Mouse (Mus musculus): Measurements from ENCODE around the gene Cldn17. TPM values are rescaled to one million over a fixed set of nuclear protein-coding genes. Genes with fewer than 3 reads are reported as not detected.

Cldn17 gene
- total RNA-seq (2022): not detected

- no peak for DNase-seq
Observed at GRCm38 (mm10) chr16:88506878-88507277, at the start of gene Cldn17. Cldn17 (minus strand) TSS chr16:88506978.

- DNase-seq: no peak
Observed at GRCm38 (mm10) chr16:88542488-88542887, 35.7 kb upstream of the Cldn17 start.

- DNase-seq: no peak
Observed at GRCm38 (mm10) chr16:88539841-88540487, 33.2 kb upstream of the Cldn17 start.

- no peak for DNase-seq
Observed at GRCm38 (mm10) chr16:88511348-88511747, 4.6 kb upstream of the Cldn17 start.

- no peak for DNase-seq
Observed at GRCm38 (mm10) chr16:88508150-88508549, 1.4 kb upstream of the Cldn17 start.

GRCm38 (mm10) chr16:88506338-88506737 lies 440 bp downstream of the Cldn17 start:
- no peak for DNase-seq

GRCm38 (mm10) chr16:88488096-88488495 lies 18.7 kb downstream of the Cldn17 start:
- no peak for DNase-seq

- DNase-seq: no peak
Observed at GRCm38 (mm10) chr16:88480011-88480774, 26.6 kb downstream of the Cldn17 start.

- no peak for DNase-seq
Observed at GRCm38 (mm10) chr16:88463235-88463634, 43.5 kb downstream of the Cldn17 start.

Other genes with a start within 250 kb of the Cldn17 start
- gene Grik1, start 216.7 kb downstream of the Cldn17 start, total RNA-seq (2022): under 1 TPM in 1 of 4 experiments, not detected in 3; 0.16 TPM
- not detected for gene Cldn8, start 56.2 kb upstream of the Cldn17 start, total RNA-seq (2022)
- gene Krtap24-1, start 105.3 kb upstream of the Cldn17 start, total RNA-seq (2022): not detected
- not detected for gene 2310079G19Rik, start 120.7 kb upstream of the Cldn17 start, total RNA-seq (2022)
- gene Krtap26-1, start 140.8 kb upstream of the Cldn17 start, total RNA-seq (2022): not detected
- not detected for gene Krtap27-1, start 164.7 kb upstream of the Cldn17 start, total RNA-seq (2022)
- gene 2310061N02Rik, start 201.0 kb upstream of the Cldn17 start, total RNA-seq (2022): not detected
- gene Krtap13-1, start 221.9 kb upstream of the Cldn17 start, total RNA-seq (2022): not detected
- not detected for gene Krtap13, start 244.7 kb upstream of the Cldn17 start, total RNA-seq (2022)

Measured in adrenal gland, adult 8-10 months (tissue).